Mouse (Mus musculus) T-cell, adult 66 days (primary cell): ENCODE data around the gene Otud7a. TPM values are rescaled to one million over a fixed set of nuclear protein-coding genes. Genes with fewer than 3 reads are reported as not detected.

Experiments
- total RNA-seq, 2 experiments: library from RNA; stranded (reverse); gene quantifications; 3 replicates in 1 of 2; 4 replicates in 1 of 2; pipeline ENCODE4 v1.2.4; 2023

The Otud7a gene
- total RNA-seq: not detected

DNA sequence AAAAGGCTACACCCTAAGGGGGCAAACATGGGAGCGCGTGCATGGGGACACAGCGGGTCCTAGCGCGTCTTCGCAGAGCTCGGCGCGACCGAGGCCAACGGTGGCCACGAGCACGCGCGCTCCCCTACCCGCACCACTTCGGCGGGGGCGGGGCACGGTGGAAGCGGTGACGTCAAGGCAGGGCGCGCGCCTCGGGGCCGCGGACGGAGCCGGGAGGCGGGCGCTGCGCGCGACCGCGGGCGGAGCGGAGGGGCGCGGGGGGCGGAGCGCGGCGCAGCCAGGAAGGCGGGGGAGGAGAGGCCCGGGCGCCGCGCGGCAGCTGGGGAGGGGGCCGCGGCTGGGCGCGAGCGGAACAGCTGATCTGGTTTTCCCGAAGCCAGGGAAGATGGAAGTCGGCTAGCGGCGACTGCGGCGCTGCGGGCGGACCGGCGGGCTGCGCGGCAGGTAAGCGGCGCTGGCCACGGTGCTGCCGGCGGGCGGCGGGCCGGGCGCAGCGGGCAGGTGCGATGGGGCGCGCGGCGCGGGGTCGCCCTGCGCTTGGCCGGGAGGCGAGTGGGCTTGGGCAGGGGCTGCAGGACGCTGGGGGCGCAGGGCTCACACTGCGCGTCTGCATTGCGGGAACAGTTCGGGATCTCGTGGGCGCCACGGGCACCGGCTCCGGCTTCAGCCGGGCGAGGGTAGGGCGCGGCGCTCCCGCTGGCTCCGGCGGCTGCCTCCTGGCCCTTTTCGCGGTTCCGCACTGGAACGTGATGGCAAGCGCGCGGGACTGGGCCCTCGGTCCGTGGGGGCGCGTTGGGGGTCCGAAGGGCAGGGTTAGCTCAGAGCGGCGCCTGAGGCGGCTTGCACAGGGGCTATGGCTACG is at the start of gene Otud7a:
TSS of gene Otud7a (plus strand) at position 268 of the 862 bp plus-strand sequence.

Other genes with a start within 250 kb of the Otud7a start
- not detected for gene Chrna7, start 232.2 kb upstream of the Otud7a start, total RNA-seq